In the genomic region with DNA sequence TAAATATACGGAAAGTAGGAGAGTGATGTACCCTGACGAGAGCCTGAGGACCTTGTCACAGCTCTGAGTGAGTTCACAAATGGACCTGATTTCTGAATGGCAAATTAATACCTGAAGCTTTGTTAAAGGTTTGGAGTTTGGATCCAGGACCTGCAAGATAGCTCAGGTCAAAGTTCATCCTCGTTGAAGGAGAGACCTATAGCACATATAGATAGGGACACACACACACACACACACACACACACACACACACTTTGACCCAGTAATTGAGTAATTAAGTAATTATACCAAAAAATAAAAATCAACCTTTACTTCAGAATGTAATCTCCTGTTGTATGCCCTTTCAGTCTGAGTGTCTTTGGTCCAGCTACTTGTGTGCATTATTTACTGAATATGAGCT, we compare ENCODE assay signal across 20 mouse cellular contexts.
"Had no signal": no experiment of that assay in that cellular context is flagged by ENCODE, and none has a peak within 500 bp of the region (broad histone marks: within the 10 kb centered on the region; RNA-seq: fewer than 3 reads in every experiment).

No protein-coding gene starts in this region.

- H3K4me1 ChIP-seq: lung, embryonic 15.5 days; midbrain, embryonic 13.5 days; midbrain, embryonic 15.5 days; neural tube, embryonic 12.5 days; stomach, embryonic 15.5 days had no signal

- H3K4me2 ChIP-seq: lung, embryonic 15.5 days; midbrain, embryonic 11.5 days; midbrain, embryonic 13.5 days; midbrain, embryonic 15.5 days; neural tube, embryonic 12.5 days; stomach, embryonic 15.5 days had no signal

- DNase-seq: liver, postnatal 0 days; lung, adult 2 months; lung, postnatal 14 days; lung, postnatal 36 days; right cerebral cortex, adult 18-20 months; right cerebral cortex, postnatal 25 days; right cerebral cortex, postnatal 4 days; thymus, adult 2 months; thymus, postnatal 25 days; thymus, postnatal 4 days had no signal

- H3K9me3 ChIP-seq: lung, embryonic 15.5 days; megakaryocyte, embryonic 14.5 days; midbrain, embryonic 13.5 days; midbrain, embryonic 15.5 days; neural tube, embryonic 12.5 days; stomach, embryonic 15.5 days had no signal

- H3K27ac ChIP-seq: lung, embryonic 15.5 days; macrophage; midbrain, embryonic 13.5 days; midbrain, embryonic 15.5 days; neural tube, embryonic 12.5 days; stomach, embryonic 15.5 days; stomach, postnatal 0 days had no signal

- H3K9ac ChIP-seq: liver, postnatal 0 days; lung, embryonic 15.5 days; midbrain, embryonic 13.5 days; midbrain, embryonic 15.5 days; neural tube, embryonic 12.5 days; stomach, embryonic 15.5 days had no signal

- H3K4me3 ChIP-seq: lung, embryonic 15.5 days; megakaryocyte, embryonic 14.5 days; midbrain, embryonic 13.5 days; midbrain, embryonic 15.5 days; neural tube, embryonic 12.5 days; stomach, embryonic 15.5 days had no signal

- ATAC-seq: liver, postnatal 0 days; lung, postnatal 0 days; midbrain, embryonic 13.5 days; midbrain, embryonic 15.5 days had no signal

- H3K27me3 ChIP-seq: lung, embryonic 15.5 days; megakaryocyte, embryonic 14.5 days; midbrain, embryonic 13.5 days; midbrain, embryonic 15.5 days; neural tube, embryonic 12.5 days; stomach, embryonic 15.5 days had no signal
